ENCODE assay signal across 46 mouse cellular contexts in genomic region chr15:75292377-75292776, GRCm38 (mm10). TPM values are rescaled to one million over a fixed set of nuclear protein-coding genes. Genes with fewer than 3 reads are reported as not detected.
"Had no signal": no experiment of that assay in that cellular context is flagged by ENCODE, and none has a peak within 500 bp of the region (broad histone marks: within the 10 kb centered on the region; RNA-seq: fewer than 3 reads in every experiment).

No protein-coding gene starts in this region.

- H3K4me3 ChIP-seq: limb, embryonic 10.5 days; limb, embryonic 12.5 days; limb, embryonic 13.5 days; limb, embryonic 15.5 days; liver, embryonic 12.5 days; liver, embryonic 13.5 days; liver, embryonic 15.5 days; lung, embryonic 15.5 days; megakaryocyte, embryonic 14.5 days; midbrain, embryonic 10.5 days; midbrain, embryonic 12.5 days; midbrain, embryonic 13.5 days; midbrain, embryonic 15.5 days; myocyte; neural tube, embryonic 12.5 days; neural tube, embryonic 13.5 days had no signal

- H3K27me3 ChIP-seq: limb, embryonic 12.5 days; limb, embryonic 13.5 days; limb, embryonic 15.5 days; liver, embryonic 12.5 days; liver, embryonic 13.5 days; liver, embryonic 15.5 days; lung, embryonic 15.5 days; megakaryocyte, embryonic 14.5 days; midbrain, embryonic 12.5 days; midbrain, embryonic 13.5 days; midbrain, embryonic 15.5 days; neural tube, embryonic 12.5 days; neural tube, embryonic 13.5 days had no signal

- DNase-seq: left cerebral cortex, postnatal 4 days; liver; liver, embryonic 13.5 days; liver, postnatal 0 days; lung, adult 18-20 months; lung, adult 2 months; lung, embryonic 14.5 days; lung, postnatal 10 days; lung, postnatal 14 days; lung, postnatal 36 days; lung, postnatal 4 days; midbrain, embryonic 14.5 days had no signal

- H3K36me3 ChIP-seq: limb, embryonic 10.5 days; limb, embryonic 12.5 days; limb, embryonic 13.5 days; limb, embryonic 15.5 days; liver, embryonic 12.5 days; liver, embryonic 13.5 days; liver, embryonic 15.5 days; lung, embryonic 15.5 days; midbrain, embryonic 10.5 days; midbrain, embryonic 12.5 days; midbrain, embryonic 13.5 days; midbrain, embryonic 15.5 days; neural tube, embryonic 12.5 days; neural tube, embryonic 13.5 days had no signal

RNA-seq across cellular contexts. Expression of gene Ly6f, which starts 24.2 kb away (rescaled TPM):
- total RNA-seq: left cerebral cortex, postnatal 10 days; left cerebral cortex, postnatal 14 days; left cerebral cortex, postnatal 36 days; left cerebral cortex, postnatal 4 days; megakaryocyte progenitor cell, adult 5-6 weeks; megakaryocyte, adult 5-6 weeks; megakaryocyte-erythroid progenitor cell, adult 5-6 weeks; midbrain, postnatal 0 days; monocyte, adult 5-6 weeks had no signal
- polyA plus RNA-seq: limb, embryonic 11.5 days; limb, embryonic 12.5 days; limb, embryonic 13.5 days; limb, embryonic 14.5 days; limb, embryonic 15.5 days; liver, embryonic 11.5 days; liver, embryonic 13.5 days; liver, embryonic 14.5 days; liver, embryonic 15.5 days; liver, embryonic 16.5 days; liver, postnatal 0 days; lung, adult 2 months; lung, embryonic 14.5 days; lung, embryonic 15.5 days; lung, embryonic 16.5 days; lung, postnatal 0 days; macrophage; midbrain, embryonic 10.5 days; midbrain, embryonic 11.5 days; midbrain, embryonic 12.5 days; midbrain, embryonic 13.5 days; midbrain, embryonic 14.5 days; midbrain, embryonic 15.5 days; midbrain, embryonic 16.5 days; midbrain, postnatal 0 days; neural tube, embryonic 11.5 days; neural tube, embryonic 12.5 days; neural tube, embryonic 13.5 days had no signal
